Mouse (Mus musculus): ENCODE results near the gene Mctp1. TPM values are rescaled to one million over a fixed set of nuclear protein-coding genes. Genes with fewer than 3 reads are reported as not detected.
A peak's percentile ranks its signal among the peaks of the same experiment; 100 is the strongest.
"Not testable (repeated sequence)": the region's sequence is repeated elsewhere in the genome, so short reads cannot be mapped to it uniquely, and the experiment has no call there.

Mctp1 gene
- total RNA-seq, 2 experiments from 2014 or later, result 2.6 to 2.8 TPM

DNA sequence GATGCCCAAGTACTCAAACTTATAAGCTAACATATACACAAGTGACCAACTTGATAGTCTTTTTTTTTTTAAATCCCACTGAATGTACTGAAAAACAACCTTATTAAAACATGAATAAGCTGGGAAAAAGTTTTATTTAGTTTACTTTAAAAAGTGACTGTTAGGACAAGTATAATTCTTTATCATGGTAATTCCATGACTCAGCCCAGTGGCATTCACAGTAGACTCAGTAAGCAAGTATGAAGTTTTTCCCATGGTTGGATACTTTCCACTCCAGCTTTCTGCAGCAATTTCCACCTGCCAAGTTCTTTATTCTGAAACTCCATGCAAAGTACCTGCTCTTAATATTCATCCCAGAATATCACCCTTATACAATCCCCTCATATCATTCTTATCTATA is 97.3 kb downstream of the Mctp1 start:
- DNase-seq (ENCODE audit: low spot score in 2 of 2), result no peak

DNA sequence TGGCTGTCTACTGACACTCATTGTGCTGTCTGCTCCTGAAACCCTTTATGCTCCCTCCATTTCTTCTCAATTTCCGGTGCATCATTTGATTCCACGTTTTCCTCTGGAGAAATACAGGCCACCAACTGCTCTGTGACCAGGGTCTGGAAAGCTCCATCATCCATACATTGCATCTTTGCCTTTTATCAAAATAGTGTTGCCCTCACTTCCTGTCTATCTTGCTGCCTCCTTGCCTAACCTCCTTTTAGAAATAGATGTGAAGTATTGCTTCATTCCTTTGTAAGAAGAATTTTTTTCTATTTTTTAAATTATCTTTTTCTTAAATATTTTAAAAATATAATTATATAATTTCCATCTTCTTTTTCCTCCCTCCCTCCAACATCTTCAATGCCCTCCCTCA is 98.7 kb downstream of the Mctp1 start:
- no peak for DNase-seq (ENCODE audit: low spot score in 2 of 2)

DNA sequence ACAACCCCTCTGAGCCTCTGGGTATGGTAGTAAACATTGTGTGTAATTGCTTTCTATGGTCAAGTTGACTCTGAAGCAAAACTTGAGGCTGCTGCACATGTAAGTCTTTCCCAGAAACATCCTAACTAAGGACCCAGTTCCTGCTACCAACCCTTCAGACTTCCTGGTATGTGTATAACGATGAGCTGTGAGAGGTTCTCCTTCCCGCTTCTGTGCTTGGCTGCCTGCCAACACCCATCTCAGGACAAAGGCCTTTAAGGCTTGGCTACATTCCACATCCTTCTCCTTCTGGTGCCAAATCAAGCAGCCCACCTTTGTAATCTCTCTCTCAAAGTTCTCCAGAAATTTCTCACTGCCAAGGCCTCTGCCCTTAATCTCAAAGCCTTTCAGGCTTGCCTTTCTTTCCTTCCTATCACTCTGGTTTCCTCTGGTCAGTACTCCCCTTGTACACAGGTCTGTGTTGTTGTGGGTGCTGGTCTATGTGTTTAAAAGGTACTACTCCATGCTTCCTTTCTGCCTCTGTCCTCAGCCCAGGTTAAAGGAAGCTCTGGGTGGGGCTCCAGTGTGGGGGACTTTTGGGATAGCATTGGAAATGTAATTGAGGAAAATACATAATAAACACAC is 99.9 kb downstream of the Mctp1 start:
- DNase-seq (ENCODE audit: low spot score in 2 of 2), result peak in 1 of 2 experiments; percentile 11

DNA sequence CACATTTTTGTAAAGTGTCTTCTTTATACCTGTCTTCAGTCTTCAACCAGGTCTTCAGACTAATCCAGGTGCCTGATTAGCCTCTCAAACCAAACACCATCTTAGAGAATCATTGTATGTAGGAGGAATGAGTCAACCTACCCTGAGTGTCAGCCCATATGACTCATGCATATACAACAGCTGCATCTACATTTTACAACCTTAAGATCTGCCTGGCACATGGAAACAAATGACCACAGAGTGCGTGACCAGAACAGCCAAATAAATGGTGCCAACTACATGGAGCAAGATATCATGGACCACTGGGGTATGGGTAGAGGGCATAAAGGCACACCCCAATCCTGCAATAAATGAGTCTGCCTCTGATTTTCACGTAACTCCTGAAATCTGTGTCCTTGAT is 131.6 kb downstream of the Mctp1 start:
- DNase-seq (ENCODE audit: low spot score in 2 of 2), result no peak

DNA sequence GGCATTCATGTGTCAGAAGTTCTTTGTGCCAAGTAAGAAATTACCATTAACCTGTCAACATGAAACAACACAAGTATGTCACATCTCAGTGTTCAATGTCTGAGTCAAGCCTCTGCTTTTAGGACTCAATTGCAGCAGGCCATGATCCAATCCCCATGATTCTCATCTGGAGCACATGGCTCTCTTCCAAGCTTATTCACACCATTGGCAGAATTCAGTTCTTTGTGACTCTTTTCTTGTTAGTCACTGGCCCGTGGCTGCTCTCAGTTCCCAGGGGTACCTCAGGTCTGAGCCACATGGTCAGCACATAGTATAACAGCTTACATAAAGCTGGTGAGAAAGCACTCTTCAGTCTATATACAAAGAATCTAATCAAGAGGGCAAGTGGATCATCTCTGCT is 138.8 kb downstream of the Mctp1 start:
- DNase-seq (ENCODE audit: low spot score in 2 of 2), result no peak

DNA sequence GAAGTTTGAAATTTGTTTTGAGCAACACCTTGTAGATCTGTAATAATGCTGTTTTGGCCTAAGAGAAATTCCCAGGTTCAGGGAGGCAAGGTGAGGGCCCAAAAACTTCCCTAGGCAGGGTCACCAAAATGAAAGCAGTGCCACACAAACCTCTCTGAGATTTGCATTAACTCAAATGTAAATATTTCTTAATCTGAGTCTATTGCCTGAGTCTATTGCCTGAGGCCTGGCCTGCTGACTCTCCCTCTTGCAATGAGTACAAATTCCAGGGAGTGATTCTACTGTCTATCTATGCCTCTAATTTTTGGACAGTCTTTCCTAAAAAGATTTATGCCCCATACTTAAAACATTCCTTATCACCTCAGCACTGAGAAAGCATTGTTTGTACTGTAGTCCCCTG is 143.0 kb downstream of the Mctp1 start:
- no peak for DNase-seq (ENCODE audit: low spot score in 2 of 2)

DNA sequence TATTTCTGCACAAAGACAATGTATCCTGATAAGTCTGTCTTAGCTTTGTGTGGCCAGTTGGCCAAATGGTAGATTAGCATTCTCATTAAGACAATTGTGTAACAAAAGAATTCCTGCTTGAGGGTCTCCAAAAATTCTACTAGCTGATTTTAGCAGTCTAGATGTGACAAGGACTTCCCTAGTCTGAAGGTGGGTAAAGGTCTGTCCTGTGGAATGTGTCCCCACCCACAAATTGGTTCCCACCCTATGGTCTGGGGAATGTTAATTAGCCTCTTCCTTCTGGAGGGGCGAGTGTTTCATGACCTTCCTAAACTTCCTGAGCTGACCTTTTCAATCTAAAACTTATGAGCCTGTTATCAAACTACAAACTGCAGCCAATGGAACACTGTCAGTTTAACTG is 143.4 kb downstream of the Mctp1 start:
- DNase-seq (ENCODE audit: low spot score in 2 of 2), result no peak

DNA sequence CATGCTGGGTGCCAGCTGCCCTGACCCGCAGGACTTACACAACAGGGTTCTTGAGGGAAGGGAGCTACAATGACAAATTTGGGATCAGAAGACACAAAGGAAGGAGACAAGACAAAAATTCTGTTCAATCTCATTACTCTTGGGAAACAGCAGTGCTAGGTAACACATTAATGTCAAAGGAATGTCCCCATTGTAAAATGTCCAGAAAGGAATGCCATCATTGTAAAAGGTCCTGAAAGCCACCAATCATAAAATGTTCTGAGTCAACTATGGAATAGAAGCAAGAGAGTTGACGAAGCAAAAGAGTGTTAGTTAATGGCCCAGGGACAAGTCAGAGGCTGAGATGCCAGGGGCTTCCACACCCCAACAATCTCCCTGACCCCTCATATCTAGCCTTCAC is 145.6 kb downstream of the Mctp1 start:
- DNase-seq (ENCODE audit: low spot score in 2 of 2), result no peak

DNA sequence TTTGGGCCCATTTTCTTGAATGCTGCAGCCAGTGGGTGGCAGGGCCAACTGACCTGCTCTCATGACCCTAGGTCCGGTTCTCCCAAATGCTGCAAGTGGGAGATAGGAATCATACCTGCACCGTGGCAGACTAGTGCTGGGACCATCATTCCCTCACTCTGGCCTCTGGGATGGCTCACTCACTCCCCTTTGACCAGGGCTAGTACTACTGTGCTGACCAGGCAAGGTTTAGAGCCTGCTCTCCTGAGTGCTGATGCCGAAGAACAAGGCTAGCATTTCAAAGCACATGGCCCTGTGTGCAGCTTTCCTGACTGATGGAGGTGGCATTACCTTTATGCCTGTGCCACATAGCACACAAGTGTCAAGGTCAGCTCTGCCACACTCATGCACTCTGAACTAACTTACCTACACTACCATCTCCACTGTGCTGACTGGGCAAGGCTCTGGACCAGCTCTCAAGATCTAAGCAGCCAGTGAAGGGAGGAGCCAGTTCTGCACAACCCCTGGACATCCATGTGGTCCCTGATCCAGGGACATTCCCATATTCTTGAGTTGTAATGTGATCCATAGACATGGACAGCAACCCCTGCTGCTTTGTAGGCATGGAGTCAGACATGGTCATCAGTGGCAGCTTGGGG is 146.7 kb downstream of the Mctp1 start:
- DNase-seq (ENCODE audit: low spot score in 2 of 2), result no peak

DNA sequence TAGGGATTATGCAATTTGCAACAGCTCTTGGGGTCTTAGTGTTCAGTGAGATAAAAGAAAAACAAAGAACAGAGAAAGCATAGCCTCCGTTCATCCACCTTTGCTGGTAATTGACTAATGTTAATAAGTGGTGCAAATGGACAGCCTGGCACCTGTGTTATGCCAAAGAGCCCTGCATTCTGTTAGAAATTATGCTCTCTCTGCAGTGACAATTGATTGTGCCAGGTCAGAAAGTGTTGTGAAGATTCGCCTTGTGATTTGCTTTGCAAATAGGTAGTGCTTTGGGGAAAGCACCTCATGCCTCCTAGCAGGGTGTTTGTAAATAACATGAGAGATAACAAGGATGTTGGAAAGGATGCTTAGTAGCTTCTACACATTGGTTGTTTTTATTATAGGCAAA is 163.5 kb downstream of the Mctp1 start:
- DNase-seq (ENCODE audit: low spot score in 2 of 2), result no peak

DNA sequence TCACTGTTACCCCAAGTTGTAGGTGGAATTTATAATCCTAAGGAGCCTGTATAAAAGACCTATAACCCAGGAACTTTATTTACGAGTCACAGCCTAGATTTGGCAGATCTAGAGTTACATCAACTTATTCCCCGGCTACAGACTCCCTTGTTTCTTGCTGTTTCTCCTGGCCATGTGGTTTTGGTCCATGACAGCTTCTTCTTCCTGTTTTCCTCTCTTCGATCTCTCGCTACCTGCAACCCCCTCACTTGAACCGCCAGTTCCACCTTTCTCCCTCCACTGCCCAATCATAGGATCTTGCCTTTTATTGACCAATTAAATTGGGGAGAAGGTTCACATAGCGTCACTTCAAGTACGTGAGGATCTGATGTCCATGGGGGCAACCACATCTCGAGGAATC is 176.6 kb downstream of the Mctp1 start:
- no peak for DNase-seq (ENCODE audit: low spot score in 2 of 2)

DNA sequence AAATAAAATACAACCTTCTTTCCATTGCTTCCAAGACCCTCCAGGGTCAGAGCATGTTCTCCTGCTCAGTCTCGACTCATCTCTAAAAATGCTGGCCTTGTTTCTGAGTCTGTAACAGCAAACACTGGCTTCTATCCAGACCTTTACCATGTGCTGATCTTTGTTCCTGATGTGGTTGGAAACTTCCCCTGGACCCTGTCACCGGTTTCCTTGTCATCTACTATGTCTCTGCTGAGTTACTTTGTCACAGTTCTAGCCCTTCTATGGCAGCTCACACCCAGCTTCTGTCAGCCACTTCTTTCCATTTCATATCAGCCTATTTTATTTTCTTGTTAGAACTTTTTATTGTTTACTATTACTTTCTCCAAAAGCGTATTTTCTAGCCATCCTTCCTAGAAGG is 177.3 kb downstream of the Mctp1 start:
- DNase-seq (ENCODE audit: low spot score in 2 of 2), result no peak

DNA sequence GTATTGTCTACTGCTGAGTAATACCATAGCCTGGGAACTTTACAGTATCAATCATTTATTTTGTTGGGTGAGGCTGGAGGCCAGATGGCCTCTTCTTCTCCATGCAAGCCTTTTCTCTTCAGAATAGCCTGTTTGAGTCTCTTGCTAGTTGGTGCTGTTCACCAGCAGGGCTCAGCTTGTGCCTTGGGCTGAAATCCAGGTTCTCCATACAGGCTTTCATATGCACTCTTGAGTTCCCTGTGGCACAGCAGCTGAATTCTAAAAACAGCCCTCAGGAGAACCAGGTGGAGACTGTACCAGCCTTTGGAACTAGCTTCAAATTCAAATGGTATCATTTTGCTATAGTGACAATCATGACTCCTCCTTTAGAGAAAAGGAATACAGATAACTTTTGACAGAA is 179.7 kb downstream of the Mctp1 start:
- no peak for DNase-seq (ENCODE audit: low spot score in 2 of 2)

DNA sequence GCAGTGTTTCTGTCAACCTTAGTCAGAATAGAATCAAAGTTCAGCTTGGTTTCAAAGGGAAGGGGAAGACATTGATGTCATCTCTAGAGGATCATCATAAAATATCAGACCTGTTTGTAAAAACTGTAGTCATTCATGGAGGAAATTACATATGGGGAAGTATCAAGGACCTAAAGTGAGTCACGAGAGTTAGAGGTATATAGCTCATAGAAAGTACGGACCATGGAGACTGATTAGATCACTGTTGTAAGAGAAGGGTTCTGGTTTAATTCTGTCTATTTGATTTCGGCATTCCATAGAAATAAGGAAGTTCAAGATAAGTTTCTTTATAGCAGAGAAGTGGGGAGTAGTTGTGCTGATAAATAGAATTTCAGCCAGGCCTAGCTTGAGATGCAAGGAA is 181.7 kb downstream of the Mctp1 start:
- DNase-seq (ENCODE audit: low spot score in 2 of 2), result no peak

DNA sequence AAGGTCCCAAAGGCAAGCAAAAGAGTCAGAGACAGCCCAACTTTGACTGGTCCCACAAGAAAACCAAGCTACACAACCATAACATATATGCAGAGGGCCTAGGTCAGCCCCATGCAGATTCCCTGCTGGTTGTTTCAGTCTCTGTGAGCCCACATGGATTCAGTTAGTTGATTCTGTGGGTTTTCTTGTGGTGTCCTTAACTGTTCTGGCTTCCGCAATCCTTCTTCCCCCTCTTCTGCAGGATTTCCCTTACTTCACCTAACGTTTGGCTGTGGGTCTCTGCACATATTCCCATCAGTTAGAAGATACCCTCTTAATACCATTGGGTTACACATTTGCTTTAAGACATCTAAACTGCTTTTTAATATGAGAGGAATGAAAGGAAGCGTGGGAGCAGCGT is 183.1 kb downstream of the Mctp1 start:
- DNase-seq (ENCODE audit: low spot score in 2 of 2), result no peak

DNA sequence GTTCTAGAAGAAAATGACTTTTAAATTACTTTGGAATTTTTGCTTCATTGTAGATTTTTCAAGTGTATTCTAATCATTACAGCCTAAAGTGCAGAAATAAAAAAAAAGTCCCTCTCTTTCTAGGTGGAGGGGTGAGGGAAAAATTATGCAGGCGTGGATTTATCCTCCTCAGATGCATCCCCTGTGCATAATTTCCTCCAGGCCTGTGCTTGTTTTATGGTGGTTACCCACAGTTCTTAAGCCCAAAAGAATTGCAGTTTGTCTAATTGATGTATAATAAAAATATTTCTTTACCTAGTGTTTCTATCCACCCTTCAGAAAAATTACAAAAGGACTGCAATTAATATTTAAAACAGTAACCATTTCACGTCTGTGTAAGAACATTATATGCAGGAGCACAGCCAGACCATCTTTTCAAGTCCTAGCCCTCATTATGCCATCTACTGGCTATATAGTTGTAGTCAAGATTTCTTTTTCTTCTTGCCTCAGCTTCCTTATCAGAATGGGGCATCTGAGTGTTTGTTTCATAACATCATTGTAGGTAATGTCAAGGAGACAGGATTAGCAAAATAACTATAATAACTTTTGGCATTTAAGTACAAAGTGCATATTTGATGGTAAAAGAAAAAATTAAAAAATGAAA is 184.4 kb downstream of the Mctp1 start:
- DNase-seq (ENCODE audit: low spot score in 2 of 2), result no peak

DNA sequence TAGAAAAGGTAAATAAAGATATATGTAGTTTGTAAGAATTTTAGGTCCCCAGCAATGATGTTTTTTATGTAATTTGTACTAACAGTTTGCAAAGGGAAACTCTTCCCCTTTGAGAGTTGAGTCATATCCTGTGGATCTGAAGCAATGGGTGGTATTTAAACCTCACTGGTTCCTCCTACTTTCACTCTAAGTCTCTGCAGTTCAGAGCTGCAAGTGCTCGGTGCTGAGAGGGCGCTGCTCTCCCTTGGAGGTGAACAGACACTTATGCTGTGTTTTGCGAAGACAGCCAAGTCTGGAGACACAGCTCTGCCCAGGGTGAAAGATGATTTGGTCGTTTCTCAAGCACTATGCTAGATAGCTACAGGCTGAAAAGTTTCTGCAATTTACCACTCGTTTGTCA is 195.1 kb downstream of the Mctp1 start:
- peak in 1 of 2 experiments; percentile 9 for DNase-seq (ENCODE audit: low spot score in 2 of 2)

DNA sequence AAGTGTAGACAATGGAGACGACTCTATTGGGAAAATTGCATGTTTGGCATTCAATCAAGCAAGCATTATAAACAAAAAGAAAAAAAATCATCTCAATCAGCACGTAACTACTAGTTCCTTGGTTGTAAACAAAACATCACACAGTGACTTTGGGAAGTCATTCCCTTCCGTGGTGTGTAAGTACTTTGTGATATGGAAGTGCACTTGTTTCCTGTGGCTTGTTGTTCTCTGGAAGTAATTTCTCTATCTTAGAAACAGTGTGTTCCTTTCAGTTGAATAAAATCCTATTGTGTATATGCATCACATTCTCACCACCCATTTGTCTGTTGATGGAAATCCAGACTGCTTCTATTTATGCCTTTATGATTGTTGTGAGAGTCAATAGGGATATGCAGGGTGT is 201.1 kb downstream of the Mctp1 start:
- no peak for DNase-seq (ENCODE audit: low spot score in 2 of 2)

DNA sequence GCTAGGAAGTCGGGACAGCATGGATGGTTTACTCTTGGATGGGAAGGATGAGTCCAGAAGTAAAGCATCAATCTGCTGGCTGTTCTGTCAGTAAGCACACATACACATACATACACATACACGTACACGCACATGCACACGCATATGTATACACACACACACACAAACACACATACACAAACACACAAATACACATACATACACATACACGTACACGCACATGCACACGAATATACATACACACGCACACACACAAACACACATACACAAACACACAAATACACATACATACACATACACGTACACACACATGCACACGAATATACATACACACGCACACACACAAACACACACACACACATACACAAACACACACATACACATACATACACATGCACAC is 206.4 kb downstream of the Mctp1 start:
- DNase-seq (ENCODE audit: low spot score in 2 of 2), result not testable (repeated sequence)

DNA sequence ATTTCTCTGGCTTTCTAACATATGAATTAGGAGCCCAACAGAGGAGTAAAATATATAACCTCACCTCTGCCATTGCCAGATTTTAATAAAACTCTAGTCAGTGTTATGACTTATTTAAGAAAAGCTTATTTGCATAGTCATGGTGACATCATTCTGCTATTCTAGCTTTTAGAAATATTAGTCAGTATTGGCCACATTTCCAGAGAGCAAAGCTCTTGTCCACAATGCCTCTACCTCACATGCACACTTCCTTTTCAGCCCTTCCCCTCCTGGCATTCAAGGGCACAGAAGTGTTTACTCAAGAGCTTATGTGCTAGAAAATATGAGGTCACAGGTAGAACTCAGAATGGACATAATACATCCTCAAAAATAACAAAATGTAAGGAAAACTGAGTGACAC is 206.9 kb downstream of the Mctp1 start:
- no peak for DNase-seq (ENCODE audit: low spot score in 2 of 2)

DNA sequence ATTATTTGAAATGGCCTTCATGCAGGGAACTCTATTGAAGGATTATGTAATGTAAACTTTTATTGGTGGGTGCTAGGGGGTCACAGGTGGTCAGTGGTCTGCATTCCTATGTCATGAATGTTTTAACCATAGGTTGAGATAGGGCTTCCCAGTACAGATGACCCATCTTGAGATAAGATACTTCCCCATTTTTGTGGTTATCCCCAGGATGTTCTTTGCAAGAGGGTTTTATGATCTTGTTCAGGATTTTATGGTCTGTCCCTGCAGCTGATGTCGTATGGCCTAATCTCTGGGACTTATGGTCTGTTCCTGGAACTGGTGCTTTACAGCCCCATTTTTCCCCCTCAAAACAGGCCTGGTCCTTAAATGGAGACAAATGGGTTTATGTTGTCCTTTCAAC is 207.4 kb downstream of the Mctp1 start:
- no peak for DNase-seq (ENCODE audit: low spot score in 2 of 2)

DNA sequence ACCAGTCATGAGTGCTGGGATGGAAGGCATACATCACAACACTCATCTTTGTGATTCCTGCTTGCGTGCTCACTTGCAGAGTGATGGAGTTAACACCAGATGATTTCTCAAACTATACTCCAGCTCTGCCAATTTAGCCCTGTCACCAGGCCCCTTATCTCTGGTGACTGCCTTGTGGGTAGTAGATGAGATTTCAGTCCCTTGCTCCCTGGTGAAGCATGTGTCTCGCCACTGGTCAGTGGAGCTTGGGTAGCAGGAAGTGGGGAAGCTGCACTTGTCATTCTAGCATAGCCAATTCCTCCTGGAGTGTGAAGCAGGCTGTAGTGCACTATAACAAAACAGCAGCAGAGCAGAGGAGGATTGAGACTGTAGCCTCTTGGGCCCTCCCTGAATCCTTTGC is 208.6 kb downstream of the Mctp1 start:
- no peak for DNase-seq (ENCODE audit: low spot score in 2 of 2)

DNA sequence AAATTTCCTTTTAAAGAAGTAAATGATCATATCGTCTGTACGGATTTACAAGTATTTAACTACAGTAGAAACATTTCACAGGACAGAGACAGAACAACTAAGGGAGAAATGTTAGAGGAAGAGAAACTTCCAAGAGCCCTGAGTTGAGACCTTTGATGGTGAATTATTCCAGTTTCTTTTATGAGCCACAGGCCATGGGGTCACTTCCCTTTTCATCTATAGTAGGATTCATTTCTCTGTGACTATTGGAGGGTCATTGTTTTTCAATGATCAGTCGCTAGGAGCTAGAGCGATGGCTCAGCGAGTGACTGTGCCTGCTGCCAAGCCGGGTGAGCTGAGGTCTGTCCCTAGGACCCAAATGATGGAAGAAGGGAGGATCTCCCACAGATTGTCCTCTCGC is 212.7 kb downstream of the Mctp1 start:
- DNase-seq (ENCODE audit: low spot score in 2 of 2), result no peak
